Mouse (Mus musculus): ENCODE measurements around the gene Ubr3. TPM values are rescaled to one million over a fixed set of nuclear protein-coding genes. Genes with fewer than 3 reads are reported as not detected.

The Ubr3 gene
- polyA plus RNA-seq, 1 experiment from 2014 or later = 9.6 TPM

DNA sequence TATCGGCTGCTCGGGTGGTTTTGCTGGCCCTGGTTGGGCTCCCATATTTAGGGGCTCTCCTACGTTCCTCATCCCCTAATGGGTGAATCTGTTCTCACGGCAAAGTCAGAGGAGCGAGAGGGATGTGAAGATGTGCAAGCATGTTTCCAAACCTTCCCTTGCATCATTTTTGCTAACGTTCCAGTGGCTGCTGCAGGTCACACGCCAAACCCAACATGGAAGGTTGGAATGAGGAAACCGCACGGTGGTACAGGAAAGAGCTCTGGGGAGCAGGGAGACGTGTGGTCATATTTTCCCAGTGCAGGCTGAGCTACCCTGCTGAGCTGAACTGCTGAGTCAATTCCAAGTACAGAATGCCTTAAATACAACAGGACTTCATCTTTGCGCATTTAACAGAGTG is 150.8 kb downstream of the Ubr3 start:
- no peak for TF ChIP-seq CTCF (IDR thresholded peaks at IDR 0.05; ENCODE audit: low read depth)
- H3K4me1 ChIP-seq (replicated peaks; ENCODE audit: control insufficient read depth, insufficient read depth, low read length) = no peaks in the 10 kb centered on the region
- H3K9ac ChIP-seq (ENCODE audit: low read depth, low read length) = no peak overlapping the region
- H3K9me3 ChIP-seq (ENCODE audit: control insufficient read depth) = no peaks in the 10 kb centered on the region
- H3K27ac ChIP-seq (ENCODE audit: low read depth, low read length) = no peak overlapping the region
- no peak overlapping the region for H3K4me2 ChIP-seq (replicated peaks; ENCODE audit: low read depth)
- 87% methylated on average over 11 of the region's 11 CpGs for WGBS
- no peak for ATAC-seq
- no peaks in the 10 kb centered on the region for H3K27me3 ChIP-seq (replicated peaks; ENCODE audit: control insufficient read depth, insufficient read depth, low read length)
- no peaks in the 10 kb centered on the region for H3K36me3 ChIP-seq (ENCODE audit: control insufficient read depth, insufficient read depth)
- H3K4me3 ChIP-seq (ENCODE audit: low read depth, low read length) = no peak overlapping the region

DNA sequence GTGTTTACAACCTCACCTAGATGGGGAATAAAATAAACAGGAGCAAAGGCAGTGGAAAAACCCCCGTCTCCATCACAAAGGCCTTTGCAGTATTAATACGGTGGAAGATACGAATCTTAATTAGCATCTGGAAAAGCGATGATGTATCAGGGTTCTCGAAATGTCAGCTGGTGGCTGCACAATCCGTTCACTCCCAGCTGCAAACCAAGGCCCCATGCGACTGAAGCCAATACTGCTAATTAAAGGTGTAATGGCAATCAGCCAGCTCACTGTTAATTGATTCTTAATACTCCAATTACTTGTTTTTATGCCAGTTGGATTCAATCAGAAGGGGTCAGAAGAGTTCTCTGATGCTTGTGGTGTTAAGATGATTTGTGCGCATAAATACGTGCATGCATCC is 156.8 kb downstream of the Ubr3 start:
- Histone ChIP-seq H3K4me3 (ENCODE audit: low read depth, low read length) (no peak overlapping the region), H3K4me1 (replicated peaks; ENCODE audit: control insufficient read depth, insufficient read depth, low read length) (no peaks in the 10 kb centered on the region)
- 92% methylated on average over 9 of the region's 9 CpGs for WGBS

DNA sequence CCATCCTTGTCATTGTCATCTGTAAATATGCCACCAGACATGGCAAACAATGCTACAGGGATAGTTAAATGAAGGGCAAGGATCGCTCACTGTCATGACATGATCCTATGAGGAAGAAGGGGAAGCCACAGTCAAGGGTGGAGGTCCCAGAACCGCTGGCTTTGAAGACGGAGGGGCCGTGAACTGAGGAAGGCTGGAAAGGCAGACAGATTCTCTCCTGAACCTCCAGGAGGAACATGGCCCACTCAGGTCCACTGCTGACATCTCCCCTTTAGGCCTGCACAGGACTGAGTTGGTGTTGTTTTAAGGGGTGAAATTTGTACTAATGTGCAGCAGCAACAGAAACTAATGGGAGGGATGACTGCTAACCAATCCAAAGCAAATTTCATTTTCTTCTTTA is 161.2 kb downstream of the Ubr3 start:
- Histone ChIP-seq H3K9me3 (ENCODE audit: control insufficient read depth) (no peaks in the 10 kb centered on the region), H3K27ac (ENCODE audit: low read depth, low read length) (no peak overlapping the region), H3K9ac (ENCODE audit: low read depth, low read length) (no peak overlapping the region), H3K4me2 (replicated peaks; ENCODE audit: low read depth) (no peak overlapping the region), H3K4me3 (ENCODE audit: low read depth, low read length) (no peak overlapping the region), H3K4me1 (replicated peaks; ENCODE audit: control insufficient read depth, insufficient read depth, low read length) (no peaks in the 10 kb centered on the region), H3K27me3 (replicated peaks; ENCODE audit: control insufficient read depth, insufficient read depth, low read length) (no peaks in the 10 kb centered on the region), H3K36me3 (ENCODE audit: control insufficient read depth, insufficient read depth) (no peaks in the 10 kb centered on the region)
- ATAC-seq = no peak
- no peak for TF ChIP-seq CTCF (IDR thresholded peaks at IDR 0.05; ENCODE audit: low read depth)
- WGBS = 92% methylated on average over 4 of the region's 4 CpGs

More for the DNA sequence above, 156.8 kb downstream of the Ubr3 start:
- no peaks in the 10 kb centered on the region for H3K9me3 ChIP-seq (ENCODE audit: control insufficient read depth)
- no peak for TF ChIP-seq CTCF (IDR thresholded peaks at IDR 0.05; ENCODE audit: low read depth)
- H3K36me3 ChIP-seq (ENCODE audit: control insufficient read depth, insufficient read depth) = no peaks in the 10 kb centered on the region
- no peak overlapping the region for H3K27ac ChIP-seq (ENCODE audit: low read depth, low read length)
- H3K4me2 ChIP-seq (replicated peaks; ENCODE audit: low read depth) = no peak overlapping the region
- H3K27me3 ChIP-seq (replicated peaks; ENCODE audit: control insufficient read depth, insufficient read depth, low read length) = no peaks in the 10 kb centered on the region
- ATAC-seq = no peak
- H3K9ac ChIP-seq (ENCODE audit: low read depth, low read length) = no peak overlapping the region

DNA sequence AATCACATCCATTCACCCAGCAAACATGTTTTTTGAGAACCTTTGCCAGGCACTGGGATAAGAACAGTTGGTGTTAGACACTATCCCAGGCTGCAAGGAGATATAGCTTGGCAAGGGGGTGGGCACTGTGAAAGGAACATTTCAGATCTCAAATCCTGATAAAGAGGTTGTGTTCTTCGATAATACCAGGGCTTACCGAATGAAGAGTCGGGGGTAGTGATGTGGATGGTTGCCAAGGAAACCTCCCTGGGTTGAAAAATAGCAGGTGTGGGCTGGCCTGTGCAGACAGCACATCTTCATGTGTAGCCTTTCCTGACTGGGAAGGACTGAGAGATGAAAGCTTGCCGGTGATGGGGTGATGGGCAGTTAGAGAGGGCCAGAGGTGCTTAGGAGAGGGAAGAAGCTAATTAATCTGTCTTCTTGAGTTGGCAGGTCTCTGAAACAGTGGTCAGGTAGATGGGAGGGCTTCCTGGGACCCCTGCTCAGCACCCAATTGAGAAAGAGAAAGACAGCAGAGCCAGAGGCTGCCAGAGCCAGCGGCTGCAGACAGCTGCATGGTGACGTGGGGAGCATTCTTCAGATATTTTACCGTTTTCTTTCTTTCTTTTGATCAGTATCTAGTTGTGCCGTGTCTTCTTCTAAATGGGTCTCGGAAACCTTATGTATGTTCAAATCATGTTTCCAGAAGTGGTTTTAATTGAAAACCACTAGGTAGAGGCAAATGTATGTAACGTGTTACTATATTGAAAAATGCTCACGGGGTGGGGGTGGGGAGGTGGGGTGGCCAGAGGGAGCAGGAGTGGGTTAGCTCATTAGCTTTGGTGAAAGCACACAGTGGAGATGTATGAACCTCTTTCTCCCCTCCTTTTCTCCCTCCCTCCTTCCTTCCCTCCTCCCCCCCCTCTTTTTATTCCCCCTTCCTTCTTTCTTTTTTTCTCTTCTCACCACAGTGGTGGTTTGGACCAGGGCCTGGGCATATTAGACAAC is 163.6 kb downstream of the Ubr3 start:
- ATAC-seq = no peak
- Histone ChIP-seq H3K36me3 (ENCODE audit: control insufficient read depth, insufficient read depth) (no peaks in the 10 kb centered on the region), H3K4me1 (replicated peaks; ENCODE audit: control insufficient read depth, insufficient read depth, low read length) (no peaks in the 10 kb centered on the region), H3K9ac (ENCODE audit: low read depth, low read length) (no peak overlapping the region), H3K4me3 (ENCODE audit: low read depth, low read length) (no peak overlapping the region), H3K27ac (ENCODE audit: low read depth, low read length) (no peak overlapping the region), H3K9me3 (ENCODE audit: control insufficient read depth) (no peaks in the 10 kb centered on the region), H3K27me3 (replicated peaks; ENCODE audit: control insufficient read depth, insufficient read depth, low read length) (no peaks in the 10 kb centered on the region), H3K4me2 (replicated peaks; ENCODE audit: low read depth) (no peak overlapping the region)
- no peak for TF ChIP-seq CTCF (IDR thresholded peaks at IDR 0.05; ENCODE audit: low read depth)
- WGBS = 51% methylated on average over 11 of the region's 11 CpGs

DNA sequence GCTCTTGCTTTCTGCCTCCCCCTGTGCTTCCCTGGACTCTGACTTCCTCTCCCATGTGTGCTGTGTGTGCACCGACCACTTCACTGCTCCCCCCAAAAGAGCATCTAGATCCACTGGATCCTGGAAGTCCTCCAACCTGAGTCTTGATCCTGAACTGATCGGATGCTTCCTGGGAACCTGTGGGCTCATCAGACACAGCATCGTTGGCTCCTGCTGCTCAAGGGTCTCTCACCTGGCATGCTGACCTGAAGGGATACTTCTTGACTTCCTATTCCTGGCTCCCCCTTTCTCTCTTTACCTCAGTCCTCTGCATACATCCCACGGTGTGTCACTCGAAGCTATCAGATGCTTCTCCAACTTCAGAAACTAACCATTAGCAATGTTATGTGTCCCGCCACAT is 168.1 kb downstream of the Ubr3 start:
- H3K27ac ChIP-seq (ENCODE audit: low read depth, low read length) = no peak overlapping the region
- H3K27me3 ChIP-seq (replicated peaks; ENCODE audit: control insufficient read depth, insufficient read depth, low read length) = no peaks in the 10 kb centered on the region
- no peak for TF ChIP-seq CTCF (IDR thresholded peaks at IDR 0.05; ENCODE audit: low read depth)
- no peak overlapping the region for H3K9ac ChIP-seq (ENCODE audit: low read depth, low read length)
- no peak overlapping the region for H3K4me2 ChIP-seq (replicated peaks; ENCODE audit: low read depth)
- H3K36me3 ChIP-seq (ENCODE audit: control insufficient read depth, insufficient read depth) = no peaks in the 10 kb centered on the region
- 85% methylated on average over 6 of the region's 6 CpGs for WGBS
- no peak for ATAC-seq
- no peak overlapping the region for H3K4me3 ChIP-seq (ENCODE audit: low read depth, low read length)
- H3K4me1 ChIP-seq (replicated peaks; ENCODE audit: control insufficient read depth, insufficient read depth, low read length) = no peaks in the 10 kb centered on the region
- H3K9me3 ChIP-seq (ENCODE audit: control insufficient read depth) = no peaks in the 10 kb centered on the region

DNA sequence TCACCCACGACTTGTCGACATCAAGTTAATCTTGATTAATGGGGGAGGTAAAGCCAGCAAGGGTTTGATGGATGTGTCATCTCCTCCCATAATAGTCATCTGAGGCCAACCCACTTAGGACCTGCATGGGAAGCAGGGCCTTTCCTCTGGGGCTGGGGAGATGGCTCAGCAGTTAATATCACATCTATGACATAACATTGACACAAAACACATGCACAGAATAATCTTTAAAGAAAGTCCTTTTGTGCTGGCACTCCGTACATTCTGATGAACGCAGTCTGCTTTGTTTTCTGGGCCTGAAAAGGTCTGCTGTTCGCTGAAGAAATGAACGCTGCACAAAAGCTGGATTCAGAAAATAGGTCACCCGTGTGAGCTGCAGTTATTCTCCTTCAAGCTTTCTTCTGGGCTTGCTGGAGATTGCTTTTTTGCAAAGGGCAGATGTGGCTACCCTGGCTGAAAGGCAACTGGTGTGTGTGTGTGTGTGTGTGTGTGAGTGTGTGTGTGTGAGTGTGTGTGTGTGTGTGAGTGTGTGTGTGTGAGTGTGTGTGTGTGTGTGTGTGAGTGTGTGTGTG is 168.8 kb downstream of the Ubr3 start:
- Histone ChIP-seq H3K36me3 (ENCODE audit: control insufficient read depth, insufficient read depth) (no peaks in the 10 kb centered on the region), H3K4me1 (replicated peaks; ENCODE audit: control insufficient read depth, insufficient read depth, low read length) (no peaks in the 10 kb centered on the region), H3K4me2 (replicated peaks; ENCODE audit: low read depth) (no peak overlapping the region), H3K4me3 (ENCODE audit: low read depth, low read length) (no peak overlapping the region), H3K9me3 (ENCODE audit: control insufficient read depth) (no peaks in the 10 kb centered on the region), H3K27ac (ENCODE audit: low read depth, low read length) (no peak overlapping the region), H3K27me3 (replicated peaks; ENCODE audit: control insufficient read depth, insufficient read depth, low read length) (no peaks in the 10 kb centered on the region), H3K9ac (ENCODE audit: low read depth, low read length) (no peak overlapping the region)
- WGBS = 72% methylated on average over 7 of the region's 7 CpGs
- TF ChIP-seq CTCF (IDR thresholded peaks at IDR 0.05; ENCODE audit: low read depth) = no peak
- ATAC-seq = no peak

Data from intestine, postnatal 0 days (tissue).